Mouse (Mus musculus): ENCODE measurements at regions not wholly inside any gene's neighbourhood (a gene's known extent, or its start where the extent isn't known, plus 50 kb on each side); places are given as distances from the start of the nearest gene placed in this dataset.

GRCm38 (mm10) chr9:115387471-115388360, 77.5 kb upstream of the Stt3b start:
- no peaks in the 10 kb centered on the region for H3K36me3 ChIP-seq (replicated peaks; ENCODE audit: control insufficient read depth, insufficient read depth)
- H3K4me3 ChIP-seq (replicated peaks; ENCODE audit: low read length) = no peak overlapping the region
- H3K4me1 ChIP-seq (replicated peaks; ENCODE audit: control insufficient read depth, insufficient read depth, low read length) = peaks cover 13% of the 10 kb centered on the region
- DNase-seq (ENCODE audit: low spot score) (no peak), ATAC-seq (ENCODE audit: low FRiP score) (no peak)
- H3K9ac ChIP-seq = no peak overlapping the region
- no peaks in the 10 kb centered on the region for H3K9me3 ChIP-seq (ENCODE audit: control insufficient read depth, low read length)
- no peak overlapping the region for H3K4me2 ChIP-seq (replicated peaks)
- H3K27me3 ChIP-seq (ENCODE audit: control insufficient read depth, insufficient read depth, low read length) = no peaks in the 10 kb centered on the region
- no peak overlapping the region for H3K27ac ChIP-seq
- 78% methylated on average over 26 of the region's 26 CpGs for WGBS

DNA sequence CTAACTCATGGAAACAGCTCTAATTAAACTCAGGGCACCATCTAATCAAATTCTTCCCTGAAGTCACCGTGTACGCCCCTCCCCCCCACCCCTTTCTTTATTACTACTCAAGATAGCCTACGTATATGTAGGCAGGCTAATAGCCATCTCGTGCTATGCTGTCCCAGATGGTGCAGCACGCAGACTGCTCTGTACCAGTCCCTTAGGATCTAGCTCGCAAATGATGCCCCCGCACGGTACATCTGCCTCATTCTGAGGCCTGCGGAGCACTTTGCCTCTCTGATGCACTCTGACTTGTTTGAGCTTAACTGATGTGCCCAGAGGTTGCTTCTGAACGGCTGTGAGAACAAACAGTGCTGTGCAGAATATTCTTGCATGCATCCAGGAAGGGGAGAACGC, 78.1 kb upstream of the Stt3b start:
- H3K27me3 ChIP-seq (ENCODE audit: control insufficient read depth, insufficient read depth, low read length) = no peaks in the 10 kb centered on the region
- peaks cover 13% of the 10 kb centered on the region for H3K4me1 ChIP-seq (replicated peaks; ENCODE audit: control insufficient read depth, insufficient read depth, low read length)
- no peaks in the 10 kb centered on the region for H3K36me3 ChIP-seq (replicated peaks; ENCODE audit: control insufficient read depth, insufficient read depth)
- WGBS = 55% methylated on average over 11 of the region's 11 CpGs
- H3K4me3 ChIP-seq (replicated peaks; ENCODE audit: low read length) = no peak overlapping the region
- H3K9ac ChIP-seq = no peak overlapping the region
- ATAC-seq (ENCODE audit: low FRiP score) = no peak
- no peaks in the 10 kb centered on the region for H3K9me3 ChIP-seq (ENCODE audit: control insufficient read depth, low read length)
- no peak for DNase-seq (ENCODE audit: low spot score)
- no peak overlapping the region for H3K4me2 ChIP-seq (replicated peaks)
- no peak overlapping the region for H3K27ac ChIP-seq

GRCm38 (mm10) chr9:115389082-115389481, 78.9 kb upstream of the Stt3b start:
- ATAC-seq (ENCODE audit: low FRiP score) (no peak), DNase-seq (ENCODE audit: low spot score) (no peak)
- no peak overlapping the region for H3K4me2 ChIP-seq (replicated peaks)
- 90% methylated on average over 2 of the region's 2 CpGs for WGBS
- H3K4me1 ChIP-seq (replicated peaks; ENCODE audit: control insufficient read depth, insufficient read depth, low read length) = peaks cover 13% of the 10 kb centered on the region
- no peak overlapping the region for H3K27ac ChIP-seq
- H3K9ac ChIP-seq = no peak overlapping the region
- H3K27me3 ChIP-seq (ENCODE audit: control insufficient read depth, insufficient read depth, low read length) = no peaks in the 10 kb centered on the region
- H3K36me3 ChIP-seq (replicated peaks; ENCODE audit: control insufficient read depth, insufficient read depth) = no peaks in the 10 kb centered on the region
- no peaks in the 10 kb centered on the region for H3K9me3 ChIP-seq (ENCODE audit: control insufficient read depth, low read length)
- no peak overlapping the region for H3K4me3 ChIP-seq (replicated peaks; ENCODE audit: low read length)

DNA sequence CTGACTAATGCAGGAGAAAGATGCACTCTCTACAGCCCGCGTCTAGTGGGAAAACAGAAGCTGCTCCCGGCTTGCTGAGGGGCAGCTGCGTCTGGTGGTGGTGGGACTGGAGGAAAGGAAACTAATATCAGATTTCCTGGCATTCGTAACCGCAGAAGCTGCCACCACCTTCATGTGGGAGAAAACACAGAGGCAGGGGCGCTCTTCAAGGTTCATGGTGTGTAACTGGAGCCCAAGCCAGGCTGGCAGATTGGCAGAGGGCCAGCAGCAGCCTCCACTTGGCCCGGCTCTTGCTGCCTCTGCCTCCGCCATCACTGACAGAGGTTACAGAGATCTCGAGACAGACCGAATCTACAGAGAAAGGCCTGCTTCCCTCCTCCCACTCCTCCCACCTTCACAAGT, 80.7 kb upstream of the Stt3b start:
- Histone ChIP-seq H3K27ac (peak overlapping the region; percentile 23; the same call in 1 of the 2 replicates), H3K4me2 (replicated peaks) (peak overlapping the region; percentile 21; the same call in 1 of the 2 replicates), H3K4me3 (replicated peaks; ENCODE audit: low read length) (no peak overlapping the region), H3K4me1 (replicated peaks; ENCODE audit: control insufficient read depth, insufficient read depth, low read length) (peaks cover 13% of the 10 kb centered on the region), H3K36me3 (replicated peaks; ENCODE audit: control insufficient read depth, insufficient read depth) (no peaks in the 10 kb centered on the region), H3K9me3 (ENCODE audit: control insufficient read depth, low read length) (no peaks in the 10 kb centered on the region), H3K27me3 (ENCODE audit: control insufficient read depth, insufficient read depth, low read length) (no peaks in the 10 kb centered on the region), H3K9ac (no peak overlapping the region)
- 18% methylated on average over 11 of the region's 11 CpGs for WGBS
- ATAC-seq (ENCODE audit: low FRiP score) (peak; percentile 60; the same call in 1 of the 2 replicates), DNase-seq (ENCODE audit: low spot score) (peak; percentile 73)

DNA sequence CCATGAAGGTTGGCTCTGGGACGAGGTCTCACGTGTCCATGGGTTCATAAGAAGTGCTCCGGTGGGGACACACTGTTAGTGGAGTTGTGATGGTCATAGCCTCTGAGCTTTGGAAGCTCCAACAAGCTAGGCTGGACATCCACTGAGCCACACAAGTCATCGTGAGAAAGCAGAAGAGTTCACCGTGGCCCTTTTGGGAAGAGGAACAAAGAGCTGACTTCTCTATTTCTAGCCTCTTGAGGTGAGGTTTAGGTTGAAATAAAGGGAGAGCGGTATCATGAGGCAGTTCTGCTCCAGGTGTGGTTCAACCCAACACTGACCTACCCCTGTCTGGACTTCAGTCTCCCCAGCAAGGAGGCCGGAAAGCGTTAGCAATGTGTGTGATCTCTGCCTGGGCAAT, 85.3 kb upstream of the Stt3b start:
- H3K36me3 ChIP-seq (replicated peaks; ENCODE audit: control insufficient read depth, insufficient read depth) = no peaks in the 10 kb centered on the region
- H3K27me3 ChIP-seq (ENCODE audit: control insufficient read depth, insufficient read depth, low read length) = no peaks in the 10 kb centered on the region
- H3K9ac ChIP-seq = no peak overlapping the region
- H3K9me3 ChIP-seq (ENCODE audit: control insufficient read depth, low read length) = 0 out of 2 replicates have a peak, but pooled peaks cover 5% of the 10 kb centered on the region
- no peak for DNase-seq (ENCODE audit: low spot score)
- H3K4me2 ChIP-seq (replicated peaks) = no peak overlapping the region
- ATAC-seq (ENCODE audit: low FRiP score) = no peak
- no peak overlapping the region for H3K4me3 ChIP-seq (replicated peaks; ENCODE audit: low read length)
- no peak overlapping the region for H3K27ac ChIP-seq
- WGBS = 95% methylated on average over 8 of the region's 8 CpGs
- H3K4me1 ChIP-seq (replicated peaks; ENCODE audit: control insufficient read depth, insufficient read depth, low read length) = peaks cover 13% of the 10 kb centered on the region

DNA sequence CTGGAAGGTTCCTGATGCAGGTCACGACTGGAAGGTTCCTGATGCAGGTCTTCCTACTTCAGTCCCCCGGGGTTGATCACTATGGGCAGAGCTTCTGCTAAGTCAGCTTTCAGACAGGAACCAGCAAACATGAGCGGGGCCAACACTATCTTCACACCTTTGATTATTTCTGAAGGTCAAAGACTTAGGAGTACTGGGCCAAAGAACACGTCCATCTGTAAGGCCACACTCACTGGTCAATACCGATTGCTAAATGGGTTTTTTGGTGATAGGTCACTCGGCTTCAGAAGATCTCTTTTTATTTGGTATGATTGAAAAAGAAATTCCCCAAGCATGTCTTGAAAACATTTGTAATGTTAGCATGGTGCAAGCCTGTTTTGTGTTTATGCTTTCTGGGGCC, 90.2 kb upstream of the Stt3b start:
- H3K4me3 ChIP-seq (replicated peaks; ENCODE audit: low read length) = no peak overlapping the region
- no peaks in the 10 kb centered on the region for H3K36me3 ChIP-seq (replicated peaks; ENCODE audit: control insufficient read depth, insufficient read depth)
- 94% methylated on average over 6 of the region's 6 CpGs for WGBS

GRCm38 (mm10) chr9:115401405-115402151, 91.4 kb upstream of the Stt3b start:
- no peaks in the 10 kb centered on the region for H3K27me3 ChIP-seq (ENCODE audit: control insufficient read depth, insufficient read depth, low read length)
- H3K27ac ChIP-seq = no peak overlapping the region
- H3K9ac ChIP-seq = no peak overlapping the region
- no peaks in the 10 kb centered on the region for H3K4me1 ChIP-seq (replicated peaks; ENCODE audit: control insufficient read depth, insufficient read depth, low read length)
- no peak overlapping the region for H3K4me2 ChIP-seq (replicated peaks)
- ATAC-seq (ENCODE audit: low FRiP score) (no peak), DNase-seq (ENCODE audit: low spot score) (no peak)
- no peak overlapping the region for H3K4me3 ChIP-seq (replicated peaks; ENCODE audit: low read length)
- 70% methylated on average over 13 of the region's 13 CpGs for WGBS
- H3K36me3 ChIP-seq (replicated peaks; ENCODE audit: control insufficient read depth, insufficient read depth) = no peaks in the 10 kb centered on the region
- H3K9me3 ChIP-seq (ENCODE audit: control insufficient read depth, low read length) = 0 out of 2 replicates have a peak, but pooled peaks cover 5% of the 10 kb centered on the region

More for the DNA sequence above, 90.2 kb upstream of the Stt3b start:
- Histone ChIP-seq H3K4me1 (replicated peaks; ENCODE audit: control insufficient read depth, insufficient read depth, low read length) (no peaks in the 10 kb centered on the region), H3K4me2 (replicated peaks) (no peak overlapping the region), H3K27ac (no peak overlapping the region), H3K27me3 (ENCODE audit: control insufficient read depth, insufficient read depth, low read length) (no peaks in the 10 kb centered on the region), H3K9ac (no peak overlapping the region), H3K9me3 (ENCODE audit: control insufficient read depth, low read length) (0 out of 2 replicates have a peak, but pooled peaks cover 5% of the 10 kb centered on the region)
- no peak for DNase-seq (ENCODE audit: low spot score)
- ATAC-seq (ENCODE audit: low FRiP score) = no peak

DNA sequence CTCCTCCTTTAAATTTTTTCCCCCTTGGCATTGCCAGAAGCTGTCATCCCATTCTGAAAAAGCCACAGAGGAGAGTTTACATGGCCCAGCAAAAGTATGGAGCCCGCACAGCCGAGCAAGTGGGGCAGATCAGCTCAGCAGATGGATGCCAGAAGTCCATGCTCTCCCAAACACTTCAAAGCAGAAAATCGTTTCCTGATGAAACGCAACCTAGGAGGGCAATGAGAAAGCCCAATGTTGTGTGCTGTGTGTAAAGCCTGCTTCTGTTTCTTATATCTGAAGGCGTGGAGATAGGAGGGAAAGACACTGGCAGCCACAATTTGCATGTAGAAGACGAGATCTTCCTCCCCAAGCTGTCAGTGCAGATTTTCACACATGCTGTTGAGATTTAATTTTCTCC, 92.4 kb upstream of the Stt3b start:
- 84% methylated on average over 6 of the region's 6 CpGs for WGBS
- Histone ChIP-seq H3K27me3 (ENCODE audit: control insufficient read depth, insufficient read depth, low read length) (no peaks in the 10 kb centered on the region), H3K4me1 (replicated peaks; ENCODE audit: control insufficient read depth, insufficient read depth, low read length) (no peaks in the 10 kb centered on the region), H3K4me3 (replicated peaks; ENCODE audit: low read length) (no peak overlapping the region), H3K9ac (no peak overlapping the region), H3K9me3 (ENCODE audit: control insufficient read depth, low read length) (0 out of 2 replicates have a peak, but pooled peaks cover 5% of the 10 kb centered on the region), H3K4me2 (replicated peaks) (no peak overlapping the region), H3K27ac (no peak overlapping the region), H3K36me3 (replicated peaks; ENCODE audit: control insufficient read depth, insufficient read depth) (no peaks in the 10 kb centered on the region)
- DNase-seq (ENCODE audit: low spot score) = no peak
- ATAC-seq (ENCODE audit: low FRiP score) = no peak

- Histone ChIP-seq H3K9ac (no peak overlapping the region), H3K4me3 (replicated peaks; ENCODE audit: low read length) (no peak overlapping the region), H3K36me3 (replicated peaks; ENCODE audit: control insufficient read depth, insufficient read depth) (no peaks in the 10 kb centered on the region), H3K4me2 (replicated peaks) (no peak overlapping the region), H3K27ac (no peak overlapping the region), H3K9me3 (ENCODE audit: control insufficient read depth, low read length) (0 out of 2 replicates have a peak, but pooled peaks cover under 1% of the 10 kb centered on the region), H3K27me3 (ENCODE audit: control insufficient read depth, insufficient read depth, low read length) (no peaks in the 10 kb centered on the region), H3K4me1 (replicated peaks; ENCODE audit: control insufficient read depth, insufficient read depth, low read length) (no peaks in the 10 kb centered on the region)
- 85% methylated on average over 7 of the region's 7 CpGs for WGBS
- ATAC-seq (ENCODE audit: low FRiP score) (no peak), DNase-seq (ENCODE audit: low spot score) (no peak)
Observed at GRCm38 (mm10) chr9:115403354-115403968, 93.2 kb upstream of the Stt3b start.

Measured in hindbrain, embryonic 14.5 days (tissue).